Mouse (Mus musculus): ENCODE results near the gene Ppp1r12b. TPM values are rescaled to one million over a fixed set of nuclear protein-coding genes. Genes with fewer than 3 reads are reported as not detected.

Ppp1r12b gene
- polyA plus RNA-seq, 1 experiment from 2014 or later: 9.4 TPM

DNA sequence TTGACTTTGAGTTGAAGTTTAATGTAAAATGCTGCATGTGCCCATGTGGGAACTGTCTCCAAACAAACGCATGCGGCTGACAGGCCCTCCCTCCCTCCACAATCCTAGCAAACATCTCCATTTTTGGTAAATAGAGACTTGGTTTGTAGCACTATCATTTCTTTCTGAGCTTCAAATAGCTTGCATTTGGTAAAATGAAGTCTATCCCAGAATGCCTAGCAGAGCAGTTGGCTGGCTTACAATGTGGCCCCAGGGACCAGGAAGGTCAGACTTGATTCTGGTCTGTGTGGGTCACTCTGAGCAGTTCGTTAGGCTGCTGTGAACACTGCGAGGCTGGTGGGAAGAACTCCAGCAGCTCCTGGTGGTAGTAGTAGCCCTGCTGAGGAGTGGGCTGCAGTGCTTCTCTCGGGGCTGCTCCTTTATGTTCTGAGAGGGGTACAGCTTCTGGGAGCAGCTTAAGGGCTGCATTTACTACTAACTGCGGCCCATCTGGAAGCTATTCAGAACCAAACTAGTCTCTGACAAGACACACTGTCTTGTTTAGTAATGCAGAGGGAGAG is 180.9 kb downstream of the Ppp1r12b start:
- Histone ChIP-seq H3K4me1 (ENCODE audit: control insufficient read depth, insufficient read depth, low read length) (no peaks in the 10 kb centered on the region), H3K27me3 (replicated peaks; ENCODE audit: control insufficient read depth, insufficient read depth, low read length) (no peaks in the 10 kb centered on the region), H3K9me3 (replicated peaks; ENCODE audit: control insufficient read depth, low read length) (no peaks in the 10 kb centered on the region), H3K36me3 (ENCODE audit: control insufficient read depth, insufficient read depth, low read length) (peaks cover 36% of the 10 kb centered on the region), H3K9ac (ENCODE audit: low read length) (no peak overlapping the region), H3K27ac (ENCODE audit: low read depth, low read length) (no peak overlapping the region), H3K4me3 (ENCODE audit: low read depth, low read length) (no peak overlapping the region), H3K4me2 (ENCODE audit: low read length) (no peak overlapping the region)
- no peak for DNase-seq (ENCODE audit: low spot score)
- WGBS: 58% methylated on average over 6 of the region's 6 CpGs
- no peak for ATAC-seq

- no peaks in the 10 kb centered on the region for H3K9me3 ChIP-seq (replicated peaks; ENCODE audit: control insufficient read depth, low read length)
- H3K36me3 ChIP-seq (ENCODE audit: control insufficient read depth, insufficient read depth, low read length): peaks cover 36% of the 10 kb centered on the region
- H3K4me3 ChIP-seq (ENCODE audit: low read depth, low read length): no peak overlapping the region
- DNase-seq (ENCODE audit: low spot score) (no peak), ATAC-seq (no peak)
- H3K27me3 ChIP-seq (replicated peaks; ENCODE audit: control insufficient read depth, insufficient read depth, low read length): no peaks in the 10 kb centered on the region
- no peaks in the 10 kb centered on the region for H3K4me1 ChIP-seq (ENCODE audit: control insufficient read depth, insufficient read depth, low read length)
- no peak overlapping the region for H3K27ac ChIP-seq (ENCODE audit: low read depth, low read length)
- H3K4me2 ChIP-seq (ENCODE audit: low read length): no peak overlapping the region
- 75% methylated on average over 2 of the region's 2 CpGs for WGBS
- no peak overlapping the region for H3K9ac ChIP-seq (ENCODE audit: low read length)
These were observed 181.5 kb downstream of the Ppp1r12b start for GRCm38 (mm10) chr1:134774247-134774646.

DNA sequence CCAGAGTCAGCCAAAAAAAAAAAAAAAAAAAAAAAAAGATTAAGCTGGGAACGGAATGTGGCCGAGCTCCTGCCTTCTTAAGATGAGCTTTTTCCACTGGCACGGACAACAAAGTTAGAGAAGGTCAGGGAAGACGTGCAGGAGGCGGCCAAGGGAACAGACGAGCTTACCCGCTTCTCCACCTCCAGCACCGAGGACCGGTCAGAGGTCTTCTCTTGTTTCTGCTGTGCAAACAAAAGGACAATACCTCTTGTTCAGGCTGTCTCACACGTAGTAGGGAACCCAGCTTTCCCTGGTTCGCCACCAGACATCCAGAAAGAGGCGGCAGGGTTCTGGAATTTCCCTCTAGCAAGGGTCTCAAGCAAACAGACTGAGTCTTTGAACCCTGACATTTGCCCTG is 182.5 kb downstream of the Ppp1r12b start:
- Histone ChIP-seq H3K27me3 (replicated peaks; ENCODE audit: control insufficient read depth, insufficient read depth, low read length) (no peaks in the 10 kb centered on the region), H3K9ac (ENCODE audit: low read length) (no peak overlapping the region), H3K36me3 (ENCODE audit: control insufficient read depth, insufficient read depth, low read length) (peaks cover 39% of the 10 kb centered on the region), H3K9me3 (replicated peaks; ENCODE audit: control insufficient read depth, low read length) (no peaks in the 10 kb centered on the region), H3K4me2 (ENCODE audit: low read length) (no peak overlapping the region), H3K4me1 (ENCODE audit: control insufficient read depth, insufficient read depth, low read length) (no peaks in the 10 kb centered on the region), H3K27ac (ENCODE audit: low read depth, low read length) (no peak overlapping the region), H3K4me3 (ENCODE audit: low read depth, low read length) (no peak overlapping the region)
- ATAC-seq: no peak
- no peak for DNase-seq (ENCODE audit: low spot score)
- 65% methylated on average over 12 of the region's 12 CpGs for WGBS

DNA sequence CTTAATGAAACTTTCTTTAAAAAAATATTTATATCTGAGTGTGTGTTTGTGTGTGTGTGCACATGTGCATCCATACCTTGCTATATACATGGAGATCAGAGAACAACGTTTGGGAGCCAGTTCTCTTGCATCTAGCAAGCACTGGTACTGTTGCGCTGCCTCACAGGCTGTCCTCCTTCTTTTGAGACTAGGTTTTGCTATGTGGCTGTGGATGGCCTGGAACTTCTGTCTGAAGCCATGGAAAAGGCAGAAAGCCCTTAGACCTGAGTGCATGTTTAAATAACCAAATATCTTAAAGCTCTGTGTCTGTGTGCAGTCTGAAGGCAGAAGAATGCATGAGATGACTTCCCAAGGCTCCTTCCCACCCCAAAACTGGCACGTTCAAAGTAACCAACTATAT is 182.9 kb downstream of the Ppp1r12b start:
- Histone ChIP-seq H3K27ac (ENCODE audit: low read depth, low read length) (no peak overlapping the region), H3K27me3 (replicated peaks; ENCODE audit: control insufficient read depth, insufficient read depth, low read length) (no peaks in the 10 kb centered on the region), H3K9ac (ENCODE audit: low read length) (no peak overlapping the region), H3K4me2 (ENCODE audit: low read length) (no peak overlapping the region), H3K36me3 (ENCODE audit: control insufficient read depth, insufficient read depth, low read length) (peaks cover 39% of the 10 kb centered on the region), H3K4me1 (ENCODE audit: control insufficient read depth, insufficient read depth, low read length) (no peaks in the 10 kb centered on the region), H3K9me3 (replicated peaks; ENCODE audit: control insufficient read depth, low read length) (no peaks in the 10 kb centered on the region), H3K4me3 (ENCODE audit: low read depth, low read length) (no peak overlapping the region)
- DNase-seq (ENCODE audit: low spot score): no peak
- ATAC-seq: no peak
- WGBS: 84% methylated on average over 3 of the region's 3 CpGs

DNA sequence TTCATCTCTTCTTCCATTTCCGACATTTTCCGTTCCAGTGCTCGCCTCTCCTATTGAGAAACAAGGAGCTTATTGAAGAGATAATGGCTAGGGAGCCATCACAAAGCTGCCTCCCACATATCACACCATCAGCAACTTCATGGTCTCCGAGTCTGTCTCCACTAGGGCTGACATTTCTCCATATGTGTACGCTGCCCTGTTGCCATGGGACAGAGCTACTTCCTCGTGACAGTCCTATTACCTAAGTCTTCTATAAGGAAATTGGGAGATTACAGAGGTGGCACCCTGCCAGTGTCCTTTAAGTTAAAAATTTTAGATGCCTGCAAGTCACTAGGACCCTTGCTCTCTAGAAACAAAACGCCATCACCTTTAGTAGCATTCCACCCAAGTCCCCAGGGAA is 183.7 kb downstream of the Ppp1r12b start:
- no peak for DNase-seq (ENCODE audit: low spot score)
- Histone ChIP-seq H3K36me3 (ENCODE audit: control insufficient read depth, insufficient read depth, low read length) (peaks cover 43% of the 10 kb centered on the region), H3K9me3 (replicated peaks; ENCODE audit: control insufficient read depth, low read length) (no peaks in the 10 kb centered on the region), H3K4me3 (ENCODE audit: low read depth, low read length) (no peak overlapping the region), H3K4me2 (ENCODE audit: low read length) (no peak overlapping the region), H3K9ac (ENCODE audit: low read length) (no peak overlapping the region), H3K27me3 (replicated peaks; ENCODE audit: control insufficient read depth, insufficient read depth, low read length) (no peaks in the 10 kb centered on the region), H3K27ac (ENCODE audit: low read depth, low read length) (no peak overlapping the region), H3K4me1 (ENCODE audit: control insufficient read depth, insufficient read depth, low read length) (no peaks in the 10 kb centered on the region)
- no peak for ATAC-seq
- WGBS: 89% methylated on average over 7 of the region's 7 CpGs

DNA sequence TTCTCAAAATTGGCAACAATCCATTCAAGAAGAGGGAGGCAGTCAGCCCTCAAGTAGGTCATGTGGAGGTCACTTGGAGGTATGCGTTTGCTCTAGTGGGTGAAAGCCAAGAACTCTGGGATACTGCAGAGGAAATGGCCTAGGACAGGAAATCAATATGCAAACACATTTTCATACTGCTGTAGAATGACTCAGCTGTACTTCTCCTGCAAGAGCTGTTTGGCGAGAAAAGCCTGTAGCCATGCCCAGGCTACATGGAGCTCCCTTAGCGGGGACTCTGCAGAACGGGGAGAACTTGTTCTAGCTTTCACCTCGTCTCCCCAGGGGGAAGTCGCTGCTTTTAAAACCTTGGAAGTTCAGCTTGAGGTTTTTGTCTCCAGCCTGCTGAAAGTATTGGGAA is 184.4 kb downstream of the Ppp1r12b start:
- ATAC-seq (no peak), DNase-seq (ENCODE audit: low spot score) (no peak)
- H3K9ac ChIP-seq (ENCODE audit: low read length): no peak overlapping the region
- no peaks in the 10 kb centered on the region for H3K4me1 ChIP-seq (ENCODE audit: control insufficient read depth, insufficient read depth, low read length)
- 86% methylated on average over 6 of the region's 6 CpGs for WGBS
- no peak overlapping the region for H3K4me3 ChIP-seq (ENCODE audit: low read depth, low read length)
- no peak overlapping the region for H3K27ac ChIP-seq (ENCODE audit: low read depth, low read length)
- no peaks in the 10 kb centered on the region for H3K9me3 ChIP-seq (replicated peaks; ENCODE audit: control insufficient read depth, low read length)
- peaks cover 41% of the 10 kb centered on the region for H3K36me3 ChIP-seq (ENCODE audit: control insufficient read depth, insufficient read depth, low read length)
- H3K4me2 ChIP-seq (ENCODE audit: low read length): no peak overlapping the region
- no peaks in the 10 kb centered on the region for H3K27me3 ChIP-seq (replicated peaks; ENCODE audit: control insufficient read depth, insufficient read depth, low read length)

- ATAC-seq: no peak
- H3K9me3 ChIP-seq (replicated peaks; ENCODE audit: control insufficient read depth, low read length): no peaks in the 10 kb centered on the region
These were observed 185.4 kb downstream of the Ppp1r12b start for GRCm38 (mm10) chr1:134770312-134770711.

GRCm38 (mm10) chr1:134766448-134766847 is 189.3 kb downstream of the Ppp1r12b start:
- Histone ChIP-seq H3K36me3 (ENCODE audit: control insufficient read depth, insufficient read depth, low read length) (peaks cover 9% of the 10 kb centered on the region; the same call in 1 of the 2 replicates), H3K9me3 (replicated peaks; ENCODE audit: control insufficient read depth, low read length) (no peaks in the 10 kb centered on the region), H3K27ac (ENCODE audit: low read depth, low read length) (no peak overlapping the region), H3K9ac (ENCODE audit: low read length) (no peak overlapping the region), H3K4me2 (ENCODE audit: low read length) (no peak overlapping the region), H3K27me3 (replicated peaks; ENCODE audit: control insufficient read depth, insufficient read depth, low read length) (no peaks in the 10 kb centered on the region), H3K4me3 (ENCODE audit: low read depth, low read length) (no peak overlapping the region), H3K4me1 (ENCODE audit: control insufficient read depth, insufficient read depth, low read length) (no peaks in the 10 kb centered on the region)
- DNase-seq (ENCODE audit: low spot score): no peak
- WGBS: 89% methylated on average over 4 of the region's 4 CpGs
- no peak for ATAC-seq

More at GRCm38 (mm10) chr1:134770312-134770711, 185.4 kb downstream of the Ppp1r12b start:
- H3K36me3 ChIP-seq (ENCODE audit: control insufficient read depth, insufficient read depth, low read length): peaks cover 31% of the 10 kb centered on the region
- no peak for DNase-seq (ENCODE audit: low spot score)
- H3K9ac ChIP-seq (ENCODE audit: low read length): no peak overlapping the region
- no peak overlapping the region for H3K4me2 ChIP-seq (ENCODE audit: low read length)
- H3K4me3 ChIP-seq (ENCODE audit: low read depth, low read length): no peak overlapping the region
- WGBS: 95% methylated on average over 5 of the region's 5 CpGs
- no peak overlapping the region for H3K27ac ChIP-seq (ENCODE audit: low read depth, low read length)
- H3K27me3 ChIP-seq (replicated peaks; ENCODE audit: control insufficient read depth, insufficient read depth, low read length): no peaks in the 10 kb centered on the region
- H3K4me1 ChIP-seq (ENCODE audit: control insufficient read depth, insufficient read depth, low read length): no peaks in the 10 kb centered on the region

DNA sequence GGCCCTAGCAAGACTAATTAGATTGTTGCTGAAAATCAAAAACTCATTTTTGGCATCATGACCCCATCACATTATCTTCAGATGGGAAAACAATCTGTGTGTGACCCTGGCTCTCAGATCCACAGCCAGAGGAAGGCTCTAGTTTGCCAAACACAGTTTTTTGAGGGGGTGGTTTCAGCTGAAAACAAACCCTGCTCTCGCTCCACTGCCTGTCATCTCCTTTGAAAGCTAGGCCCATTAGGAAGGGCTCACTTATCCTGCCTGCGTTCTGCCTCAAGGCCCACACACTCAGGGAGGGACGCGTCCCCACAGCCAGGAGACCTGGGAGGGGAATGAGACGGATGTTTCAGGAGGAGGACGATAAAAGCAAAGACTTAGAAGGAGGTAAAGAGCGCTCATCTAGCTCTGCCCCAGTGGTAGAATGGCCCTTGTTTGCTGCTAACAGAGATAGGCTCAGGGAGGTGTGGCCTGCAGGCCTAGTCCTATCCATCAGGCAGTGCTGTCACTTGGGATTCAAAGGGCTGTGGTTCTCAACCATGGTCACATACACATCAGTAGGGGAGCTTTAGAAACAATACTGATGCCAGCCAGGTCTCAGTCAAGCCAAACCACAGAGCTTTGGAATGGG is 190.8 kb downstream of the Ppp1r12b start:
- no peak overlapping the region for H3K27ac ChIP-seq (ENCODE audit: low read depth, low read length)
- DNase-seq (ENCODE audit: low spot score): peak; percentile 8
- 55% methylated on average over 7 of the region's 7 CpGs for WGBS
- no peak overlapping the region for H3K4me3 ChIP-seq (ENCODE audit: low read depth, low read length)
- H3K9ac ChIP-seq (ENCODE audit: low read length): no peak overlapping the region
- no peaks in the 10 kb centered on the region for H3K4me1 ChIP-seq (ENCODE audit: control insufficient read depth, insufficient read depth, low read length)
- no peaks in the 10 kb centered on the region for H3K27me3 ChIP-seq (replicated peaks; ENCODE audit: control insufficient read depth, insufficient read depth, low read length)
- no peaks in the 10 kb centered on the region for H3K9me3 ChIP-seq (replicated peaks; ENCODE audit: control insufficient read depth, low read length)
- no peak for ATAC-seq
- peaks cover 7% of the 10 kb centered on the region; the same call in 1 of the 2 replicates for H3K36me3 ChIP-seq (ENCODE audit: control insufficient read depth, insufficient read depth, low read length)
- H3K4me2 ChIP-seq (ENCODE audit: low read length): no peak overlapping the region
